Mouse (Mus musculus): ENCODE results near the gene 4921536K21Rik.

DNA sequence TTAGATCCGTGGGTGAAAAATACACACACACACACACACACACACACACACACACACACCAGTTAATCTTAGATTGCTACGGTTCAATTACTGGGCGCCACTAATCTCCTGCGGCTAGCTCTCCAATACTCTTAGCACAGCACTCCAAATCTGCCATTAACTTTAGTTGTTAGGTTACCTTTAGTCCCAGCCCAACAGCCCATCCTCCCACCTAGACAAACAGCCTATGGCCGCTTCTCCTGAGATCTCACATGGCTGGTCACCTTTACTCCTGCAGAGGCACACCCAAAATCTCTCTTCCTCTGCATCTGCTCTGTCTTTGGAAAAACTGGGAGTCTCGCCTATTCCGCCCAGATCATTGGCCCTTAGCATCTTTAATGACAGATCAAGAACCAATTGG, 46.5 kb upstream of the 4921536K21Rik start:
- no peak for TF ChIP-seq CTCF (IDR thresholded peaks at IDR 0.05; ENCODE audit: insufficient read depth, low read depth, low read length)
- no peak for TF ChIP-seq POLR2A (IDR thresholded peaks at IDR 0.05; ENCODE audit: insufficient read depth, low read depth, low read length)

Measured in olfactory bulb, adult 2 months (tissue).